Mouse (Mus musculus) bone marrow, adult 2 months (tissue): ENCODE data around the gene Tbc1d5.

Experiments used
- CTCF ChIP-seq: fragments of 200-500 bp; IDR thresholded peaks from 2 replicates; pipeline ENCODE4 v1.5.1; 2011; ENCODE audit warnings: low read length, control low read depth; ENCODE audit not compliant: control insufficient read depth, insufficient read depth
- POLR2A ChIP-seq: fragments of 200-500 bp; IDR thresholded peaks from 2 replicates; pipeline ENCODE4 v1.6.1; 2011; ENCODE audit warnings: low read depth, mild to moderate bottlenecking, control low read depth, low read length, borderline replicate concordance; ENCODE audit not compliant: control insufficient read depth

DNA sequence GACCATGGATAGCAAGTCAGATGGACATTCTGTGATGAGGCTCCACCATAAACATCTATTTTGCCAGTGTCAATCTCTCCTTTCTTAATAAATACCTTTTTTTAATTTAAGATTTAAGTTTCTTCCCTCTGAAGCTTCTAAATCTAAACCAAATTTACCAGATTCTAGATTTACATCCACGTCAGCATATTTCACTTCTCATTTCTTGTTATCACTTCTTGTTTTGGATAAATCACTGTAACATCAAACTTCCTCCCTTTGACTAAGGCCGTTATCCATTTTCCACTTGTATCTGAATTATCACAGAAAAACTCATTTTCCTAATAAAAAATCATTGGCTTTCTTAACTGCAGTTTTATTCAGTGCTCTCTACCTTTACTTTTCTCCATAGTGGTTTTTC lies 30.4 kb upstream of the Tbc1d5 start:
- no peak for TF ChIP-seq POLR2A
- TF ChIP-seq CTCF: no peak
